ENCODE assay signal across 8 mouse cellular contexts in genomic region chr3:94373090-94373489, GRCm38 (mm10). TPM values are rescaled to one million over a fixed set of nuclear protein-coding genes. Genes with fewer than 3 reads are reported as not detected.
A peak's percentile ranks its signal among the peaks of the same experiment; 100 is the strongest.
DNase-seq lines count a peak whose midpoint lies in the region; ATAC-seq and TF ChIP-seq lines count a peak whose summit lies in the region.

No protein-coding gene starts in this region.

- TF ChIP-seq CTCF in heart, postnatal 0 days (IDR thresholded peaks at IDR 0.05; ENCODE audit: low read depth), result no peak

- H3K4me3 ChIP-seq in heart, embryonic 11.5 days (ENCODE audit: low read depth, low read length), result peak overlapping the region; percentile 23; the same call in 1 of the 2 replicates
- peak overlapping the region; percentile 48 for H3K4me3 ChIP-seq in heart, postnatal 0 days (ENCODE audit: low read depth, low read length)
- H3K4me3 ChIP-seq in limb, embryonic 15.5 days, result peak overlapping the region; percentile 24

- H3K4me1 ChIP-seq in heart, embryonic 11.5 days (ENCODE audit: control insufficient read depth, insufficient read depth, low read length), result peaks cover 12% of the 10 kb centered on the region
- peaks cover 17% of the 10 kb centered on the region; the same call in 1 of the 2 replicates for H3K4me1 ChIP-seq in heart, postnatal 0 days (ENCODE audit: control insufficient read depth, insufficient read depth)
- H3K4me1 ChIP-seq in limb, embryonic 15.5 days, result peaks cover 42% of the 10 kb centered on the region

- ATAC-seq in heart, embryonic 11.5 days (replicated peaks; ENCODE audit: insufficient number of reproducible peaks, low FRiP score, low TSS enrichment), result no peak
- ATAC-seq in heart, postnatal 0 days (ENCODE audit: insufficient read depth, low read depth), result no peak
- ATAC-seq in limb, embryonic 15.5 days (ENCODE audit: insufficient number of reproducible peaks, low FRiP score, low TSS enrichment, low read depth), result no peak

- DNase-seq in heart, postnatal 10 days, result no peak
- DNase-seq in adipocyte (ENCODE audit: low spot score), result peak; percentile 39
- no peak for DNase-seq in heart, postnatal 0 days (ENCODE audit: low spot score)
- DNase-seq in retina, embryonic 14.5 days (ENCODE audit: low spot score), result peak; percentile 26
- DNase-seq in gastrocnemius, postnatal 36 days, result no peak
- DNase-seq in T-cell, adult 2 months (ENCODE audit: low spot score), result no peak

- no peak overlapping the region for H3K27ac ChIP-seq in heart, embryonic 11.5 days (ENCODE audit: low read depth, low read length)
- H3K27ac ChIP-seq in heart, postnatal 0 days (ENCODE audit: low read depth), result peak overlapping the region; percentile 49; the same call in 1 of the 2 replicates
- no peak overlapping the region for H3K27ac ChIP-seq in limb, embryonic 15.5 days

- peaks cover 18% of the 10 kb centered on the region for H3K27me3 ChIP-seq in heart, embryonic 11.5 days (ENCODE audit: control insufficient read depth, insufficient read depth, low read length)
- H3K27me3 ChIP-seq in heart, postnatal 0 days (ENCODE audit: control insufficient read depth, insufficient read depth, low read length), result no peaks in the 10 kb centered on the region
- no peaks in the 10 kb centered on the region for H3K27me3 ChIP-seq in limb, embryonic 15.5 days

- WGBS in heart, embryonic 11.5 days (ENCODE audit: insufficient replicate concordance), result 4% methylated on average over 10 of the region's 10 CpGs
- 9% methylated on average over 6 of the region's 10 CpGs for WGBS in heart, postnatal 0 days
- WGBS in limb, embryonic 15.5 days, result 7% methylated on average over 10 of the region's 10 CpGs

- H3K4me2 ChIP-seq in heart, embryonic 11.5 days, result peak overlapping the region; percentile 61
- peak overlapping the region; percentile 72 for H3K4me2 ChIP-seq in heart, postnatal 0 days (ENCODE audit: low read depth, low read length)
- peak overlapping the region; percentile 44 for H3K4me2 ChIP-seq in limb, embryonic 15.5 days

- intact Hi-C loops in heart, postnatal 10 days (cut with DNase I), result no loop called here
- intact Hi-C loops in gastrocnemius, postnatal 36 days (cut with DNase I), result no loop called here

- no peaks in the 10 kb centered on the region for H3K36me3 ChIP-seq in heart, embryonic 11.5 days (ENCODE audit: control insufficient read depth, insufficient read depth, low read length)
- no peaks in the 10 kb centered on the region for H3K36me3 ChIP-seq in heart, postnatal 0 days (replicated peaks; ENCODE audit: control insufficient read depth, insufficient read depth, low read length)
- no peaks in the 10 kb centered on the region for H3K36me3 ChIP-seq in limb, embryonic 15.5 days

- H3K9ac ChIP-seq in heart, embryonic 11.5 days (ENCODE audit: low read depth, low read length), result no peak overlapping the region
- H3K9ac ChIP-seq in heart, postnatal 0 days (replicated peaks; ENCODE audit: low read depth, low read length), result peak overlapping the region; percentile 43; the same call in 1 of the 2 replicates
- H3K9ac ChIP-seq in limb, embryonic 15.5 days, result no peak overlapping the region

- no peaks in the 10 kb centered on the region for H3K9me3 ChIP-seq in heart, embryonic 11.5 days (replicated peaks; ENCODE audit: control insufficient read depth, low read length)
- H3K9me3 ChIP-seq in heart, postnatal 0 days (replicated peaks; ENCODE audit: control insufficient read depth, low read length), result no peaks in the 10 kb centered on the region
- no peaks in the 10 kb centered on the region for H3K9me3 ChIP-seq in limb, embryonic 15.5 days

- no peak for TF ChIP-seq EP300 in heart, postnatal 0 days (IDR thresholded peaks at IDR 0.05; ENCODE audit: low read depth)

RNA-seq across cellular contexts. Expression of gene Rorc, which starts 0.5 kb away (rescaled TPM):
- 0.41 and 0.44 TPM in 2 replicates for polyA plus RNA-seq in heart, embryonic 11.5 days (2014; fragmentation: Nextera tagmentation; extraction: Ambion mirVana)
- total RNA-seq in heart, postnatal 10 days (2021), result 10 to 100 TPM; 27.2 to 29.9 TPM
- total RNA-seq in heart, postnatal 0 days (2014; rRNA removed; ENCODE audit: low replicate concordance), result 37.2 and 55.0 TPM in 2 replicates
- polyA plus RNA-seq in heart, postnatal 0 days (2015; fragmentation: Nextera tagmentation; extraction: Ambion mirVana), result 13.5 and 17.1 TPM in 2 replicates
- 2.3 and 2.9 TPM in 2 replicates for polyA plus RNA-seq in limb, embryonic 15.5 days (2015; fragmentation: Nextera tagmentation; extraction: Ambion mirVana)
- 10 to 100 TPM; 45.6 to 68.8 TPM for total RNA-seq in gastrocnemius, postnatal 36 days (2021)

RNA-seq across cellular contexts. Expression of gene C2cd4d, which starts 10.9 kb away (rescaled TPM):
- 0.59 and 0.89 TPM in 2 replicates for polyA plus RNA-seq in heart, embryonic 11.5 days (2014; fragmentation: Nextera tagmentation; extraction: Ambion mirVana)
- under 1 TPM in 1 of 2 experiments, not detected in 1; 0.20 TPM for total RNA-seq in heart, postnatal 10 days (2021)
- not detected in 2 replicates for total RNA-seq in heart, postnatal 0 days (2014; rRNA removed; ENCODE audit: low replicate concordance)
- 0.15 and 0.30 TPM in 2 replicates for polyA plus RNA-seq in heart, postnatal 0 days (2015; fragmentation: Nextera tagmentation; extraction: Ambion mirVana)
- 1.8 and 2.4 TPM in 2 replicates for polyA plus RNA-seq in limb, embryonic 15.5 days (2015; fragmentation: Nextera tagmentation; extraction: Ambion mirVana)
- under 1 TPM in 1 of 2 experiments, not detected in 1; 0.39 TPM for total RNA-seq in gastrocnemius, postnatal 36 days (2021)

RNA-seq across cellular contexts. Expression of gene Lingo4, which starts 25.2 kb away (rescaled TPM):
- polyA plus RNA-seq in heart, embryonic 11.5 days (2014; fragmentation: Nextera tagmentation; extraction: Ambion mirVana), result not detected in 2 replicates
- under 1 TPM; 0.07 to 0.10 TPM for total RNA-seq in heart, postnatal 10 days (2021)
- not detected in 2 replicates for total RNA-seq in heart, postnatal 0 days (2014; rRNA removed; ENCODE audit: low replicate concordance)
- 0.19 and 0.25 TPM in 2 replicates for polyA plus RNA-seq in heart, postnatal 0 days (2015; fragmentation: Nextera tagmentation; extraction: Ambion mirVana)
- polyA plus RNA-seq in limb, embryonic 15.5 days (2015; fragmentation: Nextera tagmentation; extraction: Ambion mirVana), result 0.09 and 0.14 TPM in 2 replicates
- total RNA-seq in gastrocnemius, postnatal 36 days (2021), result under 1 TPM; 0.15 to 0.26 TPM

RNA-seq across cellular contexts. Expression of gene Them5, which starts 31.2 kb away (rescaled TPM):
- 0.17 TPM in 1 of 2 replicates, not detected in the other for polyA plus RNA-seq in heart, embryonic 11.5 days (2014; fragmentation: Nextera tagmentation; extraction: Ambion mirVana)
- total RNA-seq in heart, postnatal 10 days (2021), result not detected
- not detected in 2 replicates for total RNA-seq in heart, postnatal 0 days (2014; rRNA removed; ENCODE audit: low replicate concordance)
- 0.10 TPM in 1 of 2 replicates, not detected in the other for polyA plus RNA-seq in heart, postnatal 0 days (2015; fragmentation: Nextera tagmentation; extraction: Ambion mirVana)
- polyA plus RNA-seq in limb, embryonic 15.5 days (2015; fragmentation: Nextera tagmentation; extraction: Ambion mirVana), result 199 and 218 TPM in 2 replicates
- total RNA-seq in gastrocnemius, postnatal 36 days (2021), result not detected

RNA-seq across cellular contexts. Expression of gene Tdrkh, which starts 40.0 kb away (rescaled TPM):
- polyA plus RNA-seq in heart, embryonic 11.5 days (2014; fragmentation: Nextera tagmentation; extraction: Ambion mirVana), result 8.4 and 8.7 TPM in 2 replicates
- 1 to 10 TPM; 6.2 to 6.3 TPM for total RNA-seq in heart, postnatal 10 days (2021)
- 0.34 and 6.5 TPM in 2 replicates for total RNA-seq in heart, postnatal 0 days (2014; rRNA removed; ENCODE audit: low replicate concordance)
- 7.5 and 7.7 TPM in 2 replicates for polyA plus RNA-seq in heart, postnatal 0 days (2015; fragmentation: Nextera tagmentation; extraction: Ambion mirVana)
- polyA plus RNA-seq in limb, embryonic 15.5 days (2015; fragmentation: Nextera tagmentation; extraction: Ambion mirVana), result 6.7 and 8.0 TPM in 2 replicates
- 1 to 10 TPM; 1.3 to 1.9 TPM for total RNA-seq in gastrocnemius, postnatal 36 days (2021)

Comparison
In these comparisons a context has a peak if more than half of its experiments do, and no peak if none do; other contexts are left out.
1. DNase-seq: peak in adipocyte (single experiment) and retina, embryonic 14.5 days (single experiment); none in heart, postnatal 10 days (0 of 2), heart, postnatal 0 days (single experiment), gastrocnemius, postnatal 36 days (0 of 2) and T-cell, adult 2 months (single experiment).
2. Peak in every context shown above with its lines, with median percentiles within 50 percentile points of each other: H3K4me2 ChIP-seq and H3K4me3 ChIP-seq.